Mouse (Mus musculus): ENCODE data around the gene 2610318N02Rik. TPM values are rescaled to one million over a fixed set of nuclear protein-coding genes. Genes with fewer than 3 reads are reported as not detected.

The 2610318N02Rik gene
- total RNA-seq, 2 experiments from 2014 or later, result 1.6 to 1.9 TPM

GRCm38 (mm10) chr16:17117309-17117799 lies 7.6 kb downstream of the 2610318N02Rik start:
- DNase-seq (ENCODE audit: low spot score in 2 of 2), result no peak
- intact Hi-C loops (cut with DNase I), result no loop called here

- intact Hi-C loops (cut with DNase I), result no loop called here
- peak; percentile 76 to 84 for DNase-seq (ENCODE audit: low spot score in 2 of 2)
These were observed 13.9 kb downstream of the 2610318N02Rik start, which contains the start of gene Ppil2 for GRCm38 (mm10) chr16:17110771-17111743. Ppil2 (minus strand) TSS chr16:17111257.

DNA sequence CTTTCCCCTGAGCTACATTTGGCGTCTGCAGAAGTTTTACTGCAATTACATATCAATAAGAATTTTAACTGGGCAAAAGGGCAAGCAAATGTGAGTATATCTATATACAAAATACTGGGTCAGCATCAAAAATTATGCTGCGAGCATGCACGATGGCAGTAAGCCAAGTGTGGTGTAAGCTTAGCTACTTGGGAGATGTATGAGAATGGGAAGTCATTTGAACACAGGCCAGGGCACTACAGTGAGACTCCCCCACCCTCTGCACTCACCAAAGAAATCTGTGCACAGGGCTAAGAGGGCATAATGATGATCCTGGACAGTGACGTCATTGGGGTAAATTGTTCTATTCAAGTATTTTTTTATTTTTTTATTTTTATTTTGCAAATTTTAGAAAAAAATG lies 20.4 kb downstream of the 2610318N02Rik start:
- intact Hi-C loops (cut with DNase I), result no loop called here
- DNase-seq (ENCODE audit: low spot score in 2 of 2), result no peak

DNA sequence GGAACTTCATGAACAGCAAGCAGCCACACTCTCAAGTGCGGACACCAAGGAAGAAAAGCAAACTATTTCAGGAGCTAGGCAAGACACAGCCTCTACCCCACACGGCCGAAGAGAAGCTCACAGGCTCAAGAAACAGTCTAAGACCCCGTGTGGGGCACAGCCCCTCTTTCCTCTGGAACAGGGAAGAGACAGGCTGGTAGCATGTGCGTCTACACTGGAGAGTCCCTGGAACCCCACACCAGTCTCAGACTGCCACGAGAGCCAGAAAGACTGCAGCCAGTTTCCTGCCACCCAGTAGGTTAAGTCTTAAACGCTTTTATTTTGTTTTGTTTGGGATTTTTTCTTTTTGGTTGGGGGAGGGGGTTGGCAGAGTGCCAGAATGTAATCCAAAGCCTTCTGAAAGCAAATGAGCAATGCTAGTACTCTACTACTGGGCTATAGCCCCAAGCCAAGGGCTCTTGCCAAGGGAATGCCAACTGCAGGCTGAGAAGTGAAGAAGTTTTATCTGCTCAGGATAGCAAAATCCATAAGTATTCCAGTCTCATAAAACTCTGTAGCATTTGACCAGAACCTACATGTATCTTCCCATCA lies 22.2 kb downstream of the 2610318N02Rik start:
- intact Hi-C loops (cut with DNase I), result no loop called here
- no peak for DNase-seq (ENCODE audit: low spot score in 2 of 2)

DNA sequence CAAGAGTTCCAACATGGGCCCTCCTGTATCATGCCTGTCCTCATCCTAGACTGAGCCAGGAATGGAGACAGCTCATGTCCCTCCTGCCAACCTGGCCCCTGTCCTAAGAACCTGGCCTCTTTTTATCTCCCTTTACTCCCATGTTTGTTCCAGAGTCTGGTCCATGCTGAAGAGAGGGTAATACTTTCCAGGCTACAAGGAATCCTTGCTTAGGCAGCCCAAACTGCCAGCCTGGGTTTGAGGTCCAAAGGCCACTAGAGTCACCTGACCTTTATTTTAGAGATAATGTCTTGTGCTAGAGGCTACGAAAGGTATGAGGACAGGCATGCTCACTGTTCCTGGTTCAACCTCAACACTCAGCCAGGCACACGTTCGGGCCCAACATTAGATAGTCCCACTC lies 28.0 kb downstream of the 2610318N02Rik start:
- no peak for DNase-seq (ENCODE audit: low spot score in 2 of 2)

DNA sequence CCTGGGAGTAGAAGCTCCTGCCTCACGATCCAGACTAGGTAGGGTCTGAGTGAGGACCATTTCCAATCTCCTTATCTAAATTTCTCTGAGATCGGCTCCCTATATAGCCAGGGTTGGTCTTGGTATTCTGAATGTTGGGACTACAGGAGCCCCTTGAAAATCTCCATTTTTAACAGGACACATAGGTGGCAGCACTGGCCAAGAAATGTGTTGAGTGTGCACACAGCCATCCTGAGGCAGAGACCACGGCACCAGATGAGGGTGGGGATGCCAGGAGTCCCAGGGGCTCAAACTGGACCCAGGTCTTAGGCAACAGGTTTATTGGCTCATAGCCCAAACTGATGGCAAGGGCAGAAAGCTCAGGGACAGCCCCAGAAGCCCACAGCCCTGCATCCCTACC lies 36.6 kb downstream of the 2610318N02Rik start:
- no peak for DNase-seq (ENCODE audit: low spot score in 2 of 2)
- intact Hi-C loops (cut with DNase I), result no loop called here

More for the DNA sequence above, 28.0 kb downstream of the 2610318N02Rik start:
- intact Hi-C loops (cut with DNase I), result no loop called here

DNA sequence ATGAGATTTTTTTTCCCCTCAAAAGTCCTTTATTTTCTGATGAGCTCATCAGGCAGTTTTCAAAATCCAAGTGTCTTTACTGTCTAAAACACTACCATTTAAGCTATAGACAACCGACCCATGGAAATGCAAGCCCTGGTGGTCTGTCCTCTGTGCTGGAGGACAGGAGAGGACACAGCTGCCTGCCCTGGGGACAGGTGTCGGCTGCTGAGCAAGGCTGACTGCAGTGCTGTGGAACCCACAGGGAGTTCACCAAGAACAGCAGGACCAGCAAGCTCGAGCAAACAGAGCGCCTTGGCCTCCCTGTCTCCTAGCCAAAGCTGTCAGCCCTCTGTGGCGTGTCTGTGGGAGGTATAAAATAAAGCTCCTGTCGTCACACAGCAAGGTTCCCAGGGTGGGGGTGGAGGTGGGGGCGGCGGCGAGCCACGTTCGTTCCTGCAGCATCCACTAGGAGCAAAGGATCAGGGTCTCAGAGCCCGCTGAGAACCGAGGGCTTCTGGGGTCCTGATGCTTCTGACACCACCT lies 38.2 kb downstream of the 2610318N02Rik start:
- intact Hi-C loops (cut with DNase I), result no loop called here
- DNase-seq (ENCODE audit: low spot score in 2 of 2), result peak in 1 of 2 experiments; percentile 64

GRCm38 (mm10) chr16:17086241-17086640 lies 38.7 kb downstream of the 2610318N02Rik start:
- DNase-seq (ENCODE audit: low spot score in 2 of 2), result no peak
- intact Hi-C loops (cut with DNase I), result no loop called here

GRCm38 (mm10) chr16:17085636-17086035 lies 39.3 kb downstream of the 2610318N02Rik start:
- intact Hi-C loops (cut with DNase I), result no loop called here
- no peak for DNase-seq (ENCODE audit: low spot score in 2 of 2)

DNA sequence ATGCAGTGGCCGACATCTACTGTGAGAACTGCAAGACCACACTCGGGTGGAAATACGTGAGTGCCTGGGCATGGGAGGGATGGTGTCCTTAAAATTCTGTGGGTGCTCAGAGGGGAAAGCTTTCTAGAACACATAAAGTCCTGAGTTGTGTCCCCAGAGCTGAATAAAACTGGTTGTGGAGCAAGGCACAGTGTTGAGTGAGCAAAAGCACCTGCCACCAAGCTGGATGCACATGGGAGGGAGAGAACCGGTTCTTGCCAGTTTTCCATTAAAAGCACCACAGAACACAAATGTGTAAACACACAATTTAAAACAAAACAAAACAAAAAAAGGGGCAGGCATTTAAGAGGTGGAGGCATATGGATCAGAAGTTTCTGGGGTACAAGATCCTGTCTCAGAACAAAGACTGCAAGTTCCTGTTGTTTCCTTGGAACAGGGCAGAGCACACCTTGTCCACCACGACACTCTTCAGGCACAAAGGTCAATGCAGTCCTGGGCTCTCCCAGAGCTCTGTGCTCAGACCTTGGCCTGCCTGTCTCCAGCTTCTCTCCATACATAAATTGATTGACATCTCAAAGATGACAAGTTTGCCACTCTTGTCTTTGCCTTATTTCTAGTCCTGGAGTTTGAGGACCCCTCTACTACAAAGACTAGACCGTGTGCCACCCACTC lies 42.7 kb downstream of the 2610318N02Rik start:
- no peak for DNase-seq (ENCODE audit: low spot score in 2 of 2)
- intact Hi-C loops (cut with DNase I), result no loop called here

GRCm38 (mm10) chr16:17078101-17078500 lies 46.9 kb downstream of the 2610318N02Rik start:
- DNase-seq (ENCODE audit: low spot score in 2 of 2), result peak in 1 of 2 experiments; percentile 40
- intact Hi-C loops (cut with DNase I), result no loop called here

GRCm38 (mm10) chr16:17076869-17077268 lies 48.1 kb downstream of the 2610318N02Rik start:
- DNase-seq (ENCODE audit: low spot score in 2 of 2), result no peak
- intact Hi-C loops (cut with DNase I), result no loop called here

- DNase-seq (ENCODE audit: low spot score in 2 of 2), result no peak
- intact Hi-C loops (cut with DNase I), result no loop called here
These were observed 48.7 kb downstream of the 2610318N02Rik start for GRCm38 (mm10) chr16:17076301-17076700.

DNA sequence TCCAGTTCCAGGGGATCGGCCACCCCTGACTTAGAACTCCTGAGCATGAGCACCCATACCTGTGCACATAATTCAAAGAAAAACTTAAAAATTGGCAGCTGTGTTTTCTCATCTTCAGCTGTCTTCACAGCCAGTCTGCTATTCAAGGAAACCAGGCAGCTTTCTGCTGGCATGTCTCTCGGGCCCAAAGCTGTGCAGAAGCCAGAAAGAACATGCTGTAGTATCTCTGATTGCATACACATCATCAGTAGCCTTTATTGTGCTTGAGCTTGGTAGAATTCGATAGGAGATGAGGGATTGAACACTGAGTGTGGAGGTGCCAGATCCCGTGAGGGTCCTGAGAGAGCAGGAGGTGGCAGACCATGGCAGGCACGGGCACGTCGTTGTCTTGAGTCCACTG lies 52.0 kb downstream of the 2610318N02Rik start:
- peak in 1 of 2 experiments; percentile 70 for DNase-seq (ENCODE audit: low spot score in 2 of 2)
- intact Hi-C loops (cut with DNase I), result loop anchor here (5.0 kb wide), 2 partner anchors 91 to 141 kb away; partner anchors contain the start of gene Mapk1

DNA sequence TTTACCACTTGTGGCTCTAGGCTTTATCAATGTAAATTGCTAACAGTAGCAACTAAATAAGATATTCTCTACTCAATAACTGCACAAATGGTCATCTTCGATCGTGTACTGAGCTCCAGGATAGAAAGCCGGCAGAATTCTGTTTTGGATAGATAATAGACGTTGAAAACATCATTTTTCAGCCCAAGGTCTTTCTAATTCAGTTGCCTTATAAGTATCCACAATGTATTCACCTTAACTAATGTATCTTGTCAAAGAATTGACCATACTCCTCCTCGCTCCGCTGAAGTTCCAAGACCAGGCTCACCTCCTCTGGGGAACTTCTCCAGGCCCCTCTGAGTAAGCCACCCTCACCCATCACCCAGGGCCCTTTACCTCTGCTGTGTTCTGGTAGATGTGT lies 54.3 kb downstream of the 2610318N02Rik start:
- DNase-seq (ENCODE audit: low spot score in 2 of 2), result no peak
- intact Hi-C loops (cut with DNase I), result loop anchor here (5.0 kb wide), 2 partner anchors 88 to 138 kb away; partner anchors contain the start of gene Mapk1

GRCm38 (mm10) chr16:17069511-17070443 lies 55.2 kb downstream of the 2610318N02Rik start, which contains the start of gene Ypel1:
Ypel1 (plus strand) TSS chr16:17069696.
- intact Hi-C loops (cut with DNase I), result loop anchor here (5.0 kb wide), 2 partner anchors 87 to 137 kb away; partner anchors contain the start of gene Mapk1
- peak; percentile 89 to 90 for DNase-seq (ENCODE audit: low spot score in 2 of 2)

- DNase-seq (ENCODE audit: low spot score in 2 of 2), result no peak
- intact Hi-C loops (cut with DNase I), result no loop called here
These were observed 57.4 kb downstream of the 2610318N02Rik start for GRCm38 (mm10) chr16:17067552-17067951.
